Mouse (Mus musculus) forebrain, embryonic 12.5 days (tissue): ENCODE data around the gene Pde4dip. TPM values are rescaled to one million over a fixed set of nuclear protein-coding genes. Genes with fewer than 3 reads are reported as not detected.

Source experiments
- ATAC-seq: fragments of 200-750 bp; cut with Nextera tagmentation; 2 replicates; pipeline ENCODE4 v1.8.0; 2017; ENCODE audit warnings: moderate TSS enrichment; ENCODE audit not compliant: low FRiP score
- H3K27ac ChIP-seq: fragments of 300-500 bp; sonication (generic); 2 replicates; pipeline ENCODE4 v1.5.1; 2016; ENCODE audit warnings: mild to moderate bottlenecking
- H3K27me3 ChIP-seq: fragments of 300-500 bp; sonication (generic); 2 replicates; pipeline ENCODE4 v1.6.1; 2016; ENCODE audit warnings: mild to moderate bottlenecking
- H3K36me3 ChIP-seq: fragments of 300-500 bp; sonication (generic); replicated peaks from 2 replicates; pipeline ENCODE4 v1.6.1; 2016; ENCODE audit warnings: mild to moderate bottlenecking
- H3K4me1 ChIP-seq: fragments of 300-500 bp; sonication (generic); 2 replicates; pipeline ENCODE4 v1.6.1; 2016
- H3K4me2 ChIP-seq: fragments of 300-500 bp; sonication (generic); 2 replicates; pipeline ENCODE4 v1.6.1; 2016; ENCODE audit warnings: mild to moderate bottlenecking, moderate library complexity
- H3K4me3 ChIP-seq: fragments of 300-500 bp; sonication (generic); replicated peaks from 2 replicates; pipeline ENCODE4 v1.5.1; 2016; ENCODE audit warnings: mild to moderate bottlenecking
- H3K9ac ChIP-seq: fragments of 300-500 bp; sonication (generic); 2 replicates; pipeline ENCODE4 v1.6.1; 2016; ENCODE audit warnings: mild to moderate bottlenecking
- H3K9me3 ChIP-seq: fragments of 300-500 bp; sonication (generic); 2 replicates; pipeline ENCODE4 v1.6.1; 2016
- WGBS: fragments of 180-500 bp; shearing (Covaris S2); methylation state at CpG from one replicate; pipeline ENCODE4 v1.1.7; 2016; 5-methylcytosine and 5-hydroxymethylcytosine counted together
- polyA plus RNA-seq: library from polyadenylated mRNA; unstranded; fragments of >200 nt; fragmentation: Nextera tagmentation; extraction: Ambion mirVana; gene quantifications from 2 replicates; pipeline ENCODE4 v1.2.1, GENCODE M21; 2016

Gene Pde4dip
- polyA plus RNA-seq, 1 experiment from 2014 or later, result 35.7 TPM

GRCm38 (mm10) chr3:97890205-97890604 lies 1.7 kb upstream of the Pde4dip start:
- no peak overlapping the region for H3K9ac ChIP-seq
- peaks cover 46% of the 10 kb centered on the region for H3K27me3 ChIP-seq
- H3K4me1 ChIP-seq, result peaks cover 11% of the 10 kb centered on the region
- H3K27ac ChIP-seq, result no peak overlapping the region
- H3K9me3 ChIP-seq, result no peaks in the 10 kb centered on the region
- H3K36me3 ChIP-seq, result no peaks in the 10 kb centered on the region
- no peak overlapping the region for H3K4me3 ChIP-seq
- ATAC-seq, result no peak
- no peak overlapping the region for H3K4me2 ChIP-seq
- 74% methylated on average over 6 of the region's 6 CpGs for WGBS

- Histone ChIP-seq H3K9me3 (no peaks in the 10 kb centered on the region), H3K4me1 (peaks cover 11% of the 10 kb centered on the region), H3K4me3 (peak overlapping the region; percentile 48), H3K4me2 (peak overlapping the region; percentile 92), H3K27ac (no peak overlapping the region), H3K9ac (no peak overlapping the region), H3K36me3 (no peaks in the 10 kb centered on the region), H3K27me3 (peaks cover 39% of the 10 kb centered on the region)
- WGBS, result 61% methylated on average over 5 of the region's 5 CpGs
- ATAC-seq, result no peak
Measured at GRCm38 (mm10) chr3:97887785-97888167, 731 bp downstream of the Pde4dip start.

- Histone ChIP-seq H3K9me3 (no peaks in the 10 kb centered on the region), H3K27me3 (no peaks in the 10 kb centered on the region), H3K36me3 (no peaks in the 10 kb centered on the region), H3K4me2 (no peak overlapping the region), H3K4me3 (no peak overlapping the region), H3K27ac (no peak overlapping the region), H3K9ac (no peak overlapping the region), H3K4me1 (no peaks in the 10 kb centered on the region)
- no peak for ATAC-seq
- 94% methylated on average over 5 of the region's 5 CpGs for WGBS
Measured at GRCm38 (mm10) chr3:97881576-97881975, 6.9 kb downstream of the Pde4dip start.

GRCm38 (mm10) chr3:97879222-97879621 lies 9.3 kb downstream of the Pde4dip start:
- ATAC-seq, result no peak

GRCm38 (mm10) chr3:97876259-97876658 lies 12.2 kb downstream of the Pde4dip start:
- H3K4me3 ChIP-seq, result no peak overlapping the region
- H3K27me3 ChIP-seq, result 0 out of 2 replicates have a peak, but pooled peaks cover 3% of the 10 kb centered on the region
- H3K9me3 ChIP-seq, result no peaks in the 10 kb centered on the region
- no peaks in the 10 kb centered on the region for H3K36me3 ChIP-seq
- no peak overlapping the region for H3K4me2 ChIP-seq
- ATAC-seq, result no peak
- H3K27ac ChIP-seq, result no peak overlapping the region
- no peaks in the 10 kb centered on the region for H3K4me1 ChIP-seq
- WGBS, result 49% methylated on average over 8 of the region's 8 CpGs
- no peak overlapping the region for H3K9ac ChIP-seq

More at GRCm38 (mm10) chr3:97879222-97879621, 9.3 kb downstream of the Pde4dip start:
- no peaks in the 10 kb centered on the region for H3K27me3 ChIP-seq
- H3K4me1 ChIP-seq, result no peaks in the 10 kb centered on the region
- no peak overlapping the region for H3K4me3 ChIP-seq
- no peak overlapping the region for H3K4me2 ChIP-seq
- no peaks in the 10 kb centered on the region for H3K9me3 ChIP-seq
- H3K36me3 ChIP-seq, result no peaks in the 10 kb centered on the region
- no peak overlapping the region for H3K27ac ChIP-seq
- 17% methylated on average over 5 of the region's 5 CpGs for WGBS
- no peak overlapping the region for H3K9ac ChIP-seq

GRCm38 (mm10) chr3:97874777-97875176 lies 13.7 kb downstream of the Pde4dip start:
- H3K9me3 ChIP-seq, result no peaks in the 10 kb centered on the region
- H3K4me1 ChIP-seq, result no peaks in the 10 kb centered on the region
- H3K4me3 ChIP-seq, result no peak overlapping the region
- 21% methylated on average over 5 of the region's 5 CpGs for WGBS
- H3K9ac ChIP-seq, result no peak overlapping the region
- peaks cover 8% of the 10 kb centered on the region; the same call in 1 of the 2 replicates for H3K27me3 ChIP-seq
- no peak overlapping the region for H3K27ac ChIP-seq
- H3K4me2 ChIP-seq, result no peak overlapping the region
- no peak for ATAC-seq
- H3K36me3 ChIP-seq, result no peaks in the 10 kb centered on the region

- Histone ChIP-seq H3K27me3 (peaks cover 52% of the 10 kb centered on the region), H3K4me1 (peaks cover 11% of the 10 kb centered on the region)
- 83% methylated on average over 4 of the region's 4 CpGs for WGBS
Measured at GRCm38 (mm10) chr3:97869730-97870129, 18.8 kb downstream of the Pde4dip start.

GRCm38 (mm10) chr3:97868733-97869132 lies 19.8 kb downstream of the Pde4dip start:
- H3K27me3 ChIP-seq, result peaks cover 52% of the 10 kb centered on the region
- no peak overlapping the region for H3K9ac ChIP-seq
- WGBS, result 55% methylated on average over 5 of the region's 5 CpGs
- ATAC-seq, result no peak
- no peaks in the 10 kb centered on the region for H3K36me3 ChIP-seq
- H3K4me1 ChIP-seq, result peaks cover 11% of the 10 kb centered on the region
- no peak overlapping the region for H3K4me2 ChIP-seq
- no peak overlapping the region for H3K27ac ChIP-seq
- no peaks in the 10 kb centered on the region for H3K9me3 ChIP-seq
- no peak overlapping the region for H3K4me3 ChIP-seq

More at GRCm38 (mm10) chr3:97869730-97870129, 18.8 kb downstream of the Pde4dip start:
- no peaks in the 10 kb centered on the region for H3K36me3 ChIP-seq
- no peaks in the 10 kb centered on the region for H3K9me3 ChIP-seq
- no peak overlapping the region for H3K4me2 ChIP-seq
- no peak for ATAC-seq
- H3K27ac ChIP-seq, result no peak overlapping the region
- H3K4me3 ChIP-seq, result no peak overlapping the region
- H3K9ac ChIP-seq, result no peak overlapping the region

- no peak overlapping the region for H3K27ac ChIP-seq
- peak overlapping the region; percentile 80 for H3K4me2 ChIP-seq
Measured at GRCm38 (mm10) chr3:97868024-97868689, 20.4 kb downstream of the Pde4dip start.

GRCm38 (mm10) chr3:97867221-97868023 lies 21.1 kb downstream of the Pde4dip start:
- peak overlapping the region; percentile 53 for H3K4me3 ChIP-seq
- H3K4me2 ChIP-seq, result peak overlapping the region; percentile 80
- peaks cover 49% of the 10 kb centered on the region for H3K27me3 ChIP-seq
- H3K36me3 ChIP-seq, result no peaks in the 10 kb centered on the region
- H3K4me1 ChIP-seq, result peaks cover 11% of the 10 kb centered on the region
- WGBS, result 2% methylated on average over 25 of the region's 28 CpGs
- H3K27ac ChIP-seq, result no peak overlapping the region
- H3K9me3 ChIP-seq, result no peaks in the 10 kb centered on the region
- peak; percentile 27; the same call in 1 of the 2 replicates for ATAC-seq
- H3K9ac ChIP-seq, result peak overlapping the region; percentile 60

More at GRCm38 (mm10) chr3:97868024-97868689, 20.4 kb downstream of the Pde4dip start:
- WGBS, result 3% methylated on average over 42 of the region's 42 CpGs
- Histone ChIP-seq H3K9ac (peak overlapping the region; percentile 60), H3K9me3 (no peaks in the 10 kb centered on the region), H3K36me3 (no peaks in the 10 kb centered on the region), H3K4me1 (peaks cover 11% of the 10 kb centered on the region), H3K4me3 (peak overlapping the region; percentile 53), H3K27me3 (peaks cover 49% of the 10 kb centered on the region)
- peak; percentile 93 for ATAC-seq

- H3K4me1 ChIP-seq, result peaks cover 11% of the 10 kb centered on the region
- H3K27me3 ChIP-seq, result peaks cover 49% of the 10 kb centered on the region
- H3K9me3 ChIP-seq, result no peaks in the 10 kb centered on the region
- H3K27ac ChIP-seq, result no peak overlapping the region
- no peak for ATAC-seq
- no peak overlapping the region for H3K4me3 ChIP-seq
- no peak overlapping the region for H3K9ac ChIP-seq
- 54% methylated on average over 4 of the region's 4 CpGs for WGBS
- H3K36me3 ChIP-seq, result no peaks in the 10 kb centered on the region
- H3K4me2 ChIP-seq, result no peak overlapping the region; the same call in 1 of the 2 replicates
Measured at GRCm38 (mm10) chr3:97866696-97867095, 21.8 kb downstream of the Pde4dip start.

- Histone ChIP-seq H3K4me2 (no peak overlapping the region), H3K4me1 (no peaks in the 10 kb centered on the region), H3K27ac (no peak overlapping the region), H3K9ac (no peak overlapping the region), H3K9me3 (no peaks in the 10 kb centered on the region), H3K36me3 (no peaks in the 10 kb centered on the region), H3K4me3 (no peak overlapping the region), H3K27me3 (peaks cover 8% of the 10 kb centered on the region)
- no peak for ATAC-seq
- WGBS, result 84% methylated on average over 7 of the region's 7 CpGs
Measured at GRCm38 (mm10) chr3:97860820-97861451, 27.6 kb downstream of the Pde4dip start.
